Mouse (Mus musculus) CH12.LX (cell line): ENCODE results near the gene Pde4d.

Source experiments
- BHLHE40 ChIP-seq: IDR thresholded peaks from 2 replicates; pipeline ENCODE4 v1.6.1; 2011; ENCODE audit warnings: mild to moderate bottlenecking, low read depth, low read length, improper control_type of control experiment
- CHD2 ChIP-seq: IDR thresholded peaks from 2 replicates; pipeline ENCODE4 v1.6.1; 2011; ENCODE audit warnings: low read length, improper control_type of control experiment
- CTCF ChIP-seq, 2 experiments: IDR thresholded peaks in 1 of 2; conservative IDR thresholded peaks in 1 of 2; 2 replicates each; pipeline ENCODE4 v1.5.1; 2011 to 2012; ENCODE audit warnings: low read depth in 2 of 2, low read length in 2 of 2, improper control_type of control experiment in 1 of 2, inconsistent platforms in 1 of 2, mild to moderate bottlenecking in 1 of 2, moderate library complexity in 1 of 2
- RAD21 ChIP-seq: IDR thresholded peaks from 2 replicates; pipeline ENCODE4 v1.6.1; 2011; ENCODE audit warnings: low read depth, mild to moderate bottlenecking, low read length, improper control_type of control experiment, moderate library complexity
- UBTF ChIP-seq: IDR thresholded peaks from 2 replicates; pipeline ENCODE4 v1.6.1; 2012; ENCODE audit warnings: low read depth, mild to moderate bottlenecking, inconsistent platforms, low read length, improper control_type of control experiment, moderate library complexity
- USF1 ChIP-seq: IDR thresholded peaks from 2 replicates; pipeline ENCODE4 v1.6.1; 2014; ENCODE audit warnings: low read depth, mild to moderate bottlenecking, inconsistent platforms, low read length, improper control_type of control experiment
- USF2 ChIP-seq: conservative IDR thresholded peaks from 2 replicates; pipeline ENCODE4 v1.6.1; 2011; ENCODE audit warnings: low read depth, low read length, improper control_type of control experiment

DNA sequence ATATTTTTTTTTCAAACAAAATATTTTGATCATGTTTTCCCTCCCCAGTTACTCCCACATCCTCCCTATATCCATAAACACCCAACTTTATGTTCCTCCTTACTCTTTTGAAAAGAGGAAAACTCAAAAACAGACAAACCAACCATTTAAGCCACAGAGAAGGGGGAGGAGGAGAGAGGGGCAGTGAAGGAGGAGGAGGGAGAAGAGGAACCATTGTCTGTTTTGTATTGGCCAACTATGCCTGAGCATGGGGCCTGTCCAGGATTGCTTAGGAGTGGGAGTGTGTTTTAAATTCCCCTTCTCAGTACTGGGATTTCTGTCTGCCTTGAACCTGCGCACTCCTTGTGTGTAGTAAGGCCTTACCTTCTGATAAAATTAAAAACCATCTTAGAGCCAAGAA is 531.4 kb downstream of the Pde4d start:
- TF ChIP-seq UBTF (no peak), CHD2 (no peak), USF1 (no peak), USF2 (no peak), CTCF (conservative IDR thresholded peaks at IDR 0.05 in 1 of 2, IDR thresholded peaks at IDR 0.05 in 1 of 2; ENCODE audit: low read depth in 2 of 2, low read length in 2 of 2) (no peak), BHLHE40 (no peak), RAD21 (no peak)
